Mouse (Mus musculus) brain, embryonic 14.5 days (tissue): ENCODE data around the gene Efcab11.

Experiments used
- CTCF ChIP-seq: fragments of 200-500 bp; IDR thresholded peaks from 2 replicates; pipeline ENCODE4 v1.5.1; 2012; ENCODE audit warnings: inconsistent platforms, mild to moderate bottlenecking, moderate library complexity, borderline replicate concordance; ENCODE audit not compliant: insufficient read depth, insufficient read length; ENCODE audit errors: extremely low read depth
- POLR2A ChIP-seq: fragments of 200-500 bp; IDR thresholded peaks from 2 replicates; pipeline ENCODE4 v1.6.1; 2012; ENCODE audit warnings: mild to moderate bottlenecking, inconsistent platforms, borderline replicate concordance; ENCODE audit not compliant: poor library complexity, insufficient read depth, insufficient read length, severe bottlenecking; ENCODE audit errors: extremely low read depth

- TF ChIP-seq CTCF (no peak), POLR2A (no peak)
These were observed 113.2 kb downstream of the Efcab11 start for GRCm38 (mm10) chr12:99771018-99771417.
